Mouse (Mus musculus): ENCODE measurements at regions not wholly inside any gene's neighbourhood (a gene's known extent, or its start where the extent isn't known, plus 50 kb on each side); places are given as distances from the start of the nearest gene placed in this dataset.
A peak's percentile ranks its signal among the peaks of the same experiment; 100 is the strongest.

DNA sequence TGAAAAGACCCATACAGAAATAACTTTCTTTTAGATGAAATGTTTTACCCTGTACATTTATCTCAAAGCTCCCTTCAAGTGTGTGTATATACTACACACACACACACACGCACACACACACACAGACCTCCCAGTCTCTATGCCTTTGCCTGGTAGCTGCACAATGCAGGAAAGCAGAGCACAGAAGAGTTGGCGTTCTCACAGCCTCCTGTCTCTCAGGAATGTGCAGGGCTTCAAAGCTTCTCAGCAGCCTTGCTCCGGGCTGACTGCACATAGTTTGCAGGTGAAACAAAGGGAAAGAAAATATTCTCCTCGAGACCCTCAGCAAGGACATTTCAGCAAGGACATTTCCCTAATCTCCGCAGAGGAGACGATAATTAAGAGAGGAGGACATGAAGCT lies 139.0 kb upstream of the Ntm start:
- ATAC-seq (ENCODE audit: low FRiP score) (no peak), DNase-seq (ENCODE audit: low spot score) (no peak)
- no peaks in the 10 kb centered on the region for H3K9me3 ChIP-seq (ENCODE audit: control insufficient read depth, low read length)
- no peaks in the 10 kb centered on the region for H3K27me3 ChIP-seq (ENCODE audit: control insufficient read depth, insufficient read depth, low read length)
- H3K4me2 ChIP-seq (replicated peaks; ENCODE audit: low read depth, low read length) = no peak overlapping the region
- no peaks in the 10 kb centered on the region for H3K4me1 ChIP-seq (replicated peaks; ENCODE audit: control insufficient read depth, insufficient read depth, low read length)
- H3K36me3 ChIP-seq (ENCODE audit: control insufficient read depth, insufficient read depth, low read length) = no peaks in the 10 kb centered on the region
- no peak overlapping the region for H3K9ac ChIP-seq (ENCODE audit: low read depth, low read length)
- no peak overlapping the region for H3K4me3 ChIP-seq (ENCODE audit: low read depth, low read length)
- peak overlapping the region; percentile 24; the same call in 1 of the 2 replicates for H3K27ac ChIP-seq (ENCODE audit: low read depth, low read length)
- 59% methylated on average over 6 of the region's 6 CpGs for WGBS

DNA sequence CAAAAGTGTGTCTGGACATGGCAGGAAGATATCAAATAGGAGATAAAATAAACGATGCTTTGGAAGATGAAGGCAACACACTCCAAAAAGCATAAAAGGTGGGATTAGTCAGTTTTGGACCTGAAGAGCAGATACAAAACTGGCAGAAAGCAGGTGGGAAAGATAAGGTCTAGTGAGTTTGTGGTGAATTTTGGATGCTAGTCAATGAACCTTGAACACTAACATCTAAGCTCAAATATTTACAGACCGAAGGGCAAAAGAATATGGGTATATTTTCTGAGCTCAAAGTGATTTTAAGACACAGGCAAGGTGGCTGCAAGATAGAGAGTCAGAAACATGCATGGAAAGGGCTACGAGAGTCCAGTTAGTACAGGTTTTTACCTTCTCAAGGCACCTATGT lies 159.4 kb upstream of the Ntm start:
- H3K4me1 ChIP-seq (replicated peaks; ENCODE audit: control insufficient read depth, insufficient read depth, low read length) = no peaks in the 10 kb centered on the region
- WGBS = 92% methylated on average over 3 of the region's 3 CpGs
- H3K9me3 ChIP-seq (ENCODE audit: control insufficient read depth, low read length) = no peaks in the 10 kb centered on the region
- H3K27ac ChIP-seq (ENCODE audit: low read depth, low read length) = no peak overlapping the region
- ATAC-seq (ENCODE audit: low FRiP score) (no peak), DNase-seq (ENCODE audit: low spot score) (no peak)
- H3K9ac ChIP-seq (ENCODE audit: low read depth, low read length) = no peak overlapping the region
- H3K4me2 ChIP-seq (replicated peaks; ENCODE audit: low read depth, low read length) = no peak overlapping the region
- H3K36me3 ChIP-seq (ENCODE audit: control insufficient read depth, insufficient read depth, low read length) = no peaks in the 10 kb centered on the region
- H3K4me3 ChIP-seq (ENCODE audit: low read depth, low read length) = no peak overlapping the region
- no peaks in the 10 kb centered on the region for H3K27me3 ChIP-seq (ENCODE audit: control insufficient read depth, insufficient read depth, low read length)

- Histone ChIP-seq H3K9me3 (ENCODE audit: control insufficient read depth, low read length) (no peaks in the 10 kb centered on the region), H3K4me2 (replicated peaks; ENCODE audit: low read depth, low read length) (no peak overlapping the region), H3K9ac (ENCODE audit: low read depth, low read length) (no peak overlapping the region), H3K36me3 (ENCODE audit: control insufficient read depth, insufficient read depth, low read length) (no peaks in the 10 kb centered on the region), H3K4me1 (replicated peaks; ENCODE audit: control insufficient read depth, insufficient read depth, low read length) (no peaks in the 10 kb centered on the region), H3K27me3 (ENCODE audit: control insufficient read depth, insufficient read depth, low read length) (no peaks in the 10 kb centered on the region), H3K4me3 (ENCODE audit: low read depth, low read length) (no peak overlapping the region), H3K27ac (ENCODE audit: low read depth, low read length) (no peak overlapping the region)
- 79% methylated on average over 6 of the region's 6 CpGs for WGBS
- DNase-seq (ENCODE audit: low spot score) (no peak), ATAC-seq (ENCODE audit: low FRiP score) (no peak)
Measured at GRCm38 (mm10) chr9:30129151-30129550, 166.2 kb upstream of the Ntm start.

DNA sequence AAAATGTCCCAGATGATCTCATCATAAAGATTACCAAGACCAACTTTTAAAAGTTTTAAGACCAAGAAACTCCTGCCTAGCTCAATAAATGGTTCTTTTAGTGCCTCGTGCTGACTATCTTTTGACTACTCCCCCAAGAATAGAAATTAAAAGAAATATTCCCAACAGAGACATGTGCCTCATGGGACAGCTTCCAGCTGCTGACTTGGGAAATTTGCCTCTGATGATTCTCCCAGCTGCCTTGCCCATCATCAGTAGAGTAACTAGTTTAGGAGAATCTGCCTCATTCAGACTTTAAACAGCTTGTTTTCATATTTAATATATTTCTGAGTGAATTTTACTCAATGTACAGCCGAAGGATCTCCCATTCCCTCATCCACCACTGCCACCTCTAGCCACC lies 168.7 kb upstream of the Ntm start:
- 86% methylated on average over 2 of the region's 2 CpGs for WGBS

GRCm38 (mm10) chr9:30134303-30134702 lies 171.4 kb upstream of the Ntm start:
- Histone ChIP-seq H3K27me3 (ENCODE audit: control insufficient read depth, insufficient read depth, low read length) (no peaks in the 10 kb centered on the region), H3K27ac (ENCODE audit: low read depth, low read length) (no peak overlapping the region), H3K4me1 (replicated peaks; ENCODE audit: control insufficient read depth, insufficient read depth, low read length) (no peaks in the 10 kb centered on the region), H3K4me2 (replicated peaks; ENCODE audit: low read depth, low read length) (no peak overlapping the region), H3K36me3 (ENCODE audit: control insufficient read depth, insufficient read depth, low read length) (no peaks in the 10 kb centered on the region), H3K9ac (ENCODE audit: low read depth, low read length) (no peak overlapping the region), H3K4me3 (ENCODE audit: low read depth, low read length) (no peak overlapping the region), H3K9me3 (ENCODE audit: control insufficient read depth, low read length) (no peaks in the 10 kb centered on the region)
- 71% methylated on average over 3 of the region's 3 CpGs for WGBS
- DNase-seq (ENCODE audit: low spot score) = no peak
- ATAC-seq (ENCODE audit: low FRiP score) = no peak

More for the DNA sequence above, 168.7 kb upstream of the Ntm start:
- no peak overlapping the region for H3K9ac ChIP-seq (ENCODE audit: low read depth, low read length)
- H3K4me3 ChIP-seq (ENCODE audit: low read depth, low read length) = no peak overlapping the region
- H3K27me3 ChIP-seq (ENCODE audit: control insufficient read depth, insufficient read depth, low read length) = no peaks in the 10 kb centered on the region
- H3K9me3 ChIP-seq (ENCODE audit: control insufficient read depth, low read length) = no peaks in the 10 kb centered on the region
- DNase-seq (ENCODE audit: low spot score) (no peak), ATAC-seq (ENCODE audit: low FRiP score) (no peak)
- no peaks in the 10 kb centered on the region for H3K4me1 ChIP-seq (replicated peaks; ENCODE audit: control insufficient read depth, insufficient read depth, low read length)
- H3K27ac ChIP-seq (ENCODE audit: low read depth, low read length) = no peak overlapping the region
- H3K36me3 ChIP-seq (ENCODE audit: control insufficient read depth, insufficient read depth, low read length) = no peaks in the 10 kb centered on the region
- H3K4me2 ChIP-seq (replicated peaks; ENCODE audit: low read depth, low read length) = no peak overlapping the region

DNA sequence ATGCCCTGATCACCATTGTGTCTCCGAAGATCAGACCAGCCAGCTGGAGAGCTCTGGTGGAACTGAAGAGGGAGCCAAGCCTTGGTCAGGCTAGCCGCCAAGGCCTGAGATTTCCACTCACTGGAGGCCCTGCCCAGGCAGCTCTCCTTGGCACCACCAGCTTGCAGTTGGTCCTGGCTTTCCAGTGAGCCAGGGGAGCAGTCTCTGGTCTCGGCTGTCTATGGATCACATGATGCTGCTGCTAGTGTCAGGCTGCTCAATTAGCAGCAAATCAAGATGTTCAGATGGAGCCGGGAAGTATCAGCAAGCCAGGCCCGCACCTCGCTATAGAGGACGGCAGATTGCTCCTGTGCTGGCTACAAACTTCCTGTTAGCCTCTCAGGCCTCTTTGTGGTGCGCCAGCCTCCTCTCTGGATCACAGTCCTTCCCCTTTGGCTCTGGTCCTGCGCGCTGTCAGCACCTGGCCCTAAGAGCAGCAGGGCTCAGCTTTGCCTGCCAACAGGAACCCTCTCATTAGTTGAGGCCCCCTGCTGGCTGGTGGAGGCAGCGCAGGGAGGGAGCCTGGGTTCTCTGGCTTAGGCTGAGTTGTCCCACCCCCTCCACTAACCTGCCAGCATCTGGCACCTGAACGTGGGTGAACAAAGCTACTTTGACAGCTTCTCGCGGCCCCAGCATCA lies 174.8 kb upstream of the Ntm start:
- Histone ChIP-seq H3K27me3 (ENCODE audit: control insufficient read depth, insufficient read depth, low read length) (no peaks in the 10 kb centered on the region), H3K4me3 (ENCODE audit: low read depth, low read length) (no peak overlapping the region), H3K9ac (ENCODE audit: low read depth, low read length) (no peak overlapping the region), H3K4me2 (replicated peaks; ENCODE audit: low read depth, low read length) (peak overlapping the region; percentile 22; the same call in 1 of the 2 replicates), H3K27ac (ENCODE audit: low read depth, low read length) (no peak overlapping the region), H3K36me3 (ENCODE audit: control insufficient read depth, insufficient read depth, low read length) (no peaks in the 10 kb centered on the region), H3K9me3 (ENCODE audit: control insufficient read depth, low read length) (no peaks in the 10 kb centered on the region), H3K4me1 (replicated peaks; ENCODE audit: control insufficient read depth, insufficient read depth, low read length) (no peaks in the 10 kb centered on the region)
- ATAC-seq (ENCODE audit: low FRiP score) (peak; percentile 57), DNase-seq (ENCODE audit: low spot score) (peak; percentile 83)
- 36% methylated on average over 14 of the region's 14 CpGs for WGBS

DNA sequence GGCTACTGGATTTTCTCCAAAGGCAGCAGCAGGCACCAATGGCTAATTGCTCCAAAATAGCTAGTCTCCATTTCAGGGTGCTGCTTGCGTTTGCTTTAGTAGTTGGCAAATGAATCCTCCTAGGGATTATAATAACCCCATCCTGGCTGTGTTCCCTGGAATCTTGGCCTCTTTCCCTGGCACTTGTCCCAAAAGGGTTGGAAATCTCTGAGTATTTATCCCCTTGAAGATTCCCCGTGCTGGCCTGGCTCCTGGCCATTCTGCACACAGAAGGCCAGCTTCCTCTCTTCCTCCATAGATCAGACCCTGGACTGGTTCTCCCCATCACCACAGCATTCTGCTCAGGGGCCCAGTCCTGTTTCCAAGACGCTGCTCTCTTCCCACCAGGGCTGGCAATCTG lies 177.2 kb upstream of the Ntm start:
- H3K36me3 ChIP-seq (ENCODE audit: control insufficient read depth, insufficient read depth, low read length) = no peaks in the 10 kb centered on the region
- 70% methylated on average over 3 of the region's 3 CpGs for WGBS

DNA sequence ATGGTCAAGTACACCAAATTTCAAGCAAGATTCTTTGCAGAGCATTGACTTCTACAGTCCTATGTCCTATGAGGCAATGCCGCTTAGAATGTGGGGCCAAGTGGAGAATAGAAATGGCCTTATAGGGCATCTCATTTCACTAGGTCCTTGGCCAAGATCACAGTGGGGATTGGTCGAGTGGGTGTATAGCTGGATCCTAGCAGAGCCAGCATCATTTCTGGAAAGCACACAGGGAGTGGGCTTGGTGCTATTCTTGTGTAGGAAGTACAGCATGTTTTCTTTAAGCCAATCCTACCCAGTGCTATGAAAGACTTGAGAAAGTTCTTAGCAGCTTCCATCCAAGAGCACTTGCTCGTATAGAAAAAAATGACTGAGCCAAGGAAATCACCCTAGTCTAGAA lies 178.2 kb upstream of the Ntm start:
- ATAC-seq (ENCODE audit: low FRiP score) = no peak
- H3K4me1 ChIP-seq (replicated peaks; ENCODE audit: control insufficient read depth, insufficient read depth, low read length) = no peaks in the 10 kb centered on the region
- H3K27me3 ChIP-seq (ENCODE audit: control insufficient read depth, insufficient read depth, low read length) = no peaks in the 10 kb centered on the region
- no peak for DNase-seq (ENCODE audit: low spot score)
- H3K36me3 ChIP-seq (ENCODE audit: control insufficient read depth, insufficient read depth, low read length) = no peaks in the 10 kb centered on the region
- 84% methylated on average over 3 of the region's 3 CpGs for WGBS
- no peak overlapping the region for H3K4me3 ChIP-seq (ENCODE audit: low read depth, low read length)
- no peak overlapping the region for H3K4me2 ChIP-seq (replicated peaks; ENCODE audit: low read depth, low read length)
- H3K27ac ChIP-seq (ENCODE audit: low read depth, low read length) = no peak overlapping the region
- H3K9ac ChIP-seq (ENCODE audit: low read depth, low read length) = no peak overlapping the region
- no peaks in the 10 kb centered on the region for H3K9me3 ChIP-seq (ENCODE audit: control insufficient read depth, low read length)

More for the DNA sequence above, 177.2 kb upstream of the Ntm start:
- Histone ChIP-seq H3K4me2 (replicated peaks; ENCODE audit: low read depth, low read length) (no peak overlapping the region), H3K9me3 (ENCODE audit: control insufficient read depth, low read length) (no peaks in the 10 kb centered on the region), H3K4me1 (replicated peaks; ENCODE audit: control insufficient read depth, insufficient read depth, low read length) (no peaks in the 10 kb centered on the region), H3K4me3 (ENCODE audit: low read depth, low read length) (no peak overlapping the region), H3K27me3 (ENCODE audit: control insufficient read depth, insufficient read depth, low read length) (no peaks in the 10 kb centered on the region), H3K27ac (ENCODE audit: low read depth, low read length) (no peak overlapping the region), H3K9ac (ENCODE audit: low read depth, low read length) (no peak overlapping the region)
- ATAC-seq (ENCODE audit: low FRiP score) (no peak), DNase-seq (ENCODE audit: low spot score) (no peak)

DNA sequence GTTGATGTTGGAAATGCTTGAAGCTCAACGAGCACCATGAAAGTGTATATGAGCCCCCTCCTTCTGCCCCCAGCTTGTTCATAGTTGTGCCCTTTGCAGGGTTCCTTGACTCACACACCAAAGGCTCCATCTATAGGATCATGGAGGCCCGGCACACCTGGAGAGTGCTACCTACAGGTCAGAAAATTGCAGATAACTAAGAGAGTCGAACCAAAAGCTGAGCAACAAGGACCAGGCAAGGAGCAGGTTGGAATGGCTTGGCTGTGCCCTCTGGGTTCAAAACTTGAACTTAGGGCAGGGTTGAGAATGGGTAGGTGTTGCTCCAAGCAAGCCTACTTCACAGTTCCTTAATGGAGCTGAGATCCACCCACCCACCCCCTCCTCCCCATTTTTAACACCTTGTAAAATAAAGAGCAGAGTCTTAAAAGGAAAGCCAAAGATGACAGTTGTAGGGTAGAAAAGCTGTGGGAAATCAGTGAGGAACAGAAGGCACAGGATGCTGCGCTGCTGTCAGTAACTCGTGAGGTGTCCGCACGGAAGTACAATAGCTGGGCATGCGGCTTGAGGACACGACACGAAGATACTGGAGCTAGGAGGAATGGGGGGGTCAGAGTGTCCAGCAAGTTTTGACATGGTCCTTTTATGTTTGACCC lies 180.0 kb upstream of the Ntm start:
- DNase-seq (ENCODE audit: low spot score) = no peak
- no peak overlapping the region for H3K27ac ChIP-seq (ENCODE audit: low read depth, low read length)

More for the DNA sequence above, 180.0 kb upstream of the Ntm start:
- H3K27me3 ChIP-seq (ENCODE audit: control insufficient read depth, insufficient read depth, low read length) = no peaks in the 10 kb centered on the region
- H3K4me2 ChIP-seq (replicated peaks; ENCODE audit: low read depth, low read length) = no peak overlapping the region
- no peaks in the 10 kb centered on the region for H3K36me3 ChIP-seq (ENCODE audit: control insufficient read depth, insufficient read depth, low read length)
- no peaks in the 10 kb centered on the region for H3K4me1 ChIP-seq (replicated peaks; ENCODE audit: control insufficient read depth, insufficient read depth, low read length)
- WGBS = 91% methylated on average over 10 of the region's 10 CpGs
- no peak overlapping the region for H3K4me3 ChIP-seq (ENCODE audit: low read depth, low read length)
- H3K9me3 ChIP-seq (ENCODE audit: control insufficient read depth, low read length) = no peaks in the 10 kb centered on the region
- no peak overlapping the region for H3K9ac ChIP-seq (ENCODE audit: low read depth, low read length)
- ATAC-seq (ENCODE audit: low FRiP score) = no peak

Data from hindbrain, embryonic 11.5 days (tissue).